Comparison of ENCODE assay signal across 8 mouse cellular contexts in the genomic region with DNA sequence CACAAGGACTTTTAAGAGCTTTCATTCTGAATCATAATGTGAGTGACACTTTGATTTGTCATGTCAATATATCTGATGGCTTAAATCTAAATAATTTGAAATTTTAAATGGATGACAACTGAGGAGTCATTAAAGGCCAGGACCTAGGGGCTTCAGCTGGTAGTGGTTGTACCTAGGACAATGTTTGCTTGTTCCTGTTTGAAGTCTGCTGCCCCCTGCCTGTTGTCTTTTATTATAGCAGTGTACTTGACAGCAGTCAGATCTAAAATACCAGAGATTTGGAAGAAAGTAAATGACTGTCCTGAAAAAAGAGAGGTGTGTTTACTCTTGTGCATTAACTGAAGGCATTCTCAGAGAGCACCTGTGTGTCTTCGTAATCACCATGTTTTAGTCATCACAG.
DNase-seq lines count a peak whose midpoint lies in the region; ATAC-seq lines count a peak whose summit lies in the region.

No protein-coding gene starts in this region.

- no peak overlapping the region for H3K4me2 ChIP-seq in forebrain, embryonic 14.5 days (ENCODE audit: low read length)
- no peak overlapping the region for H3K4me2 ChIP-seq in forebrain, embryonic 15.5 days (replicated peaks)
- no peak overlapping the region for H3K4me2 ChIP-seq in midbrain, embryonic 16.5 days (ENCODE audit: low read length)

- H3K4me1 ChIP-seq in forebrain, embryonic 14.5 days (ENCODE audit: control insufficient read depth, insufficient read depth, low read length), result no peaks in the 10 kb centered on the region
- H3K4me1 ChIP-seq in forebrain, embryonic 15.5 days, result no peaks in the 10 kb centered on the region
- peaks cover 10% of the 10 kb centered on the region for H3K4me1 ChIP-seq in midbrain, embryonic 10.5 days
- H3K4me1 ChIP-seq in midbrain, embryonic 16.5 days (ENCODE audit: control insufficient read depth, insufficient read depth, low read length), result no peaks in the 10 kb centered on the region

- H3K27me3 ChIP-seq in forebrain, embryonic 14.5 days (replicated peaks; ENCODE audit: control insufficient read depth, insufficient read depth, low read length), result no peaks in the 10 kb centered on the region
- no peaks in the 10 kb centered on the region for H3K27me3 ChIP-seq in forebrain, embryonic 15.5 days
- H3K27me3 ChIP-seq in midbrain, embryonic 10.5 days (ENCODE audit: low read depth, poor library complexity, severe bottlenecking), result no peaks in the 10 kb centered on the region
- no peaks in the 10 kb centered on the region for H3K27me3 ChIP-seq in midbrain, embryonic 16.5 days (ENCODE audit: control insufficient read depth, insufficient read depth, low read depth, low read length)

- no peak overlapping the region for H3K27ac ChIP-seq in forebrain, embryonic 14.5 days (ENCODE audit: low read depth, low read length)
- no peak overlapping the region for H3K27ac ChIP-seq in forebrain, embryonic 15.5 days (replicated peaks)
- H3K27ac ChIP-seq in midbrain, embryonic 10.5 days (replicated peaks), result no peak overlapping the region
- no peak overlapping the region for H3K27ac ChIP-seq in midbrain, embryonic 16.5 days (ENCODE audit: low read length)

- H3K9ac ChIP-seq in forebrain, embryonic 14.5 days (ENCODE audit: low read length), result no peak overlapping the region
- no peak overlapping the region for H3K9ac ChIP-seq in forebrain, embryonic 15.5 days (replicated peaks)
- no peak overlapping the region for H3K9ac ChIP-seq in midbrain, embryonic 16.5 days (ENCODE audit: low read depth, low read length)

- ATAC-seq in forebrain, embryonic 14.5 days, result no peak
- ATAC-seq in forebrain, embryonic 15.5 days (replicated peaks), result no peak
- ATAC-seq in midbrain, embryonic 16.5 days, result no peak

- WGBS in forebrain, embryonic 14.5 days, result 92% methylated on average over 1 of the region's 1 CpGs
- WGBS in forebrain, embryonic 15.5 days, result 94% methylated on average over 1 of the region's 1 CpGs
- WGBS in midbrain, embryonic 10.5 days, result 85% methylated on average over 1 of the region's 1 CpGs
- WGBS in midbrain, embryonic 16.5 days, result 89% methylated on average over 1 of the region's 1 CpGs

- H3K9me3 ChIP-seq in forebrain, embryonic 14.5 days (replicated peaks; ENCODE audit: control insufficient read depth, low read length), result no peaks in the 10 kb centered on the region
- no peaks in the 10 kb centered on the region for H3K9me3 ChIP-seq in forebrain, embryonic 15.5 days
- H3K9me3 ChIP-seq in midbrain, embryonic 10.5 days (replicated peaks), result 0 out of 2 replicates have a peak, but pooled peaks cover 3% of the 10 kb centered on the region
- H3K9me3 ChIP-seq in midbrain, embryonic 16.5 days (replicated peaks; ENCODE audit: control insufficient read depth, low read length, poor library complexity, severe bottlenecking), result no peaks in the 10 kb centered on the region

- DNase-seq in forebrain, embryonic 14.5 days (ENCODE audit: low spot score), result peak; percentile 52
- peak; percentile 26 for DNase-seq in midbrain, embryonic 10.5 days (ENCODE audit: low spot score)
- peak; percentile 11 for DNase-seq in embryo, embryonic 11.5 days (ENCODE audit: low read depth, low spot score)
- DNase-seq in layer of hippocampus, postnatal 36 days, result peak; percentile 3 to 5
- DNase-seq in ovary, postnatal 10 days (ENCODE audit: low spot score), result no peak
- no peak for DNase-seq in urinary bladder, postnatal 36 days (ENCODE audit: low spot score in 2 of 2)

- no peak overlapping the region for H3K4me3 ChIP-seq in forebrain, embryonic 14.5 days (ENCODE audit: low read depth, low read length)
- no peak overlapping the region for H3K4me3 ChIP-seq in forebrain, embryonic 15.5 days
- H3K4me3 ChIP-seq in midbrain, embryonic 10.5 days, result no peak overlapping the region
- no peak overlapping the region for H3K4me3 ChIP-seq in midbrain, embryonic 16.5 days (ENCODE audit: low read depth, low read length)

- H3K36me3 ChIP-seq in forebrain, embryonic 14.5 days (ENCODE audit: control insufficient read depth, insufficient read depth, low read length), result no peaks in the 10 kb centered on the region
- no peaks in the 10 kb centered on the region for H3K36me3 ChIP-seq in forebrain, embryonic 15.5 days
- no peaks in the 10 kb centered on the region for H3K36me3 ChIP-seq in midbrain, embryonic 10.5 days
- no peaks in the 10 kb centered on the region for H3K36me3 ChIP-seq in midbrain, embryonic 16.5 days (ENCODE audit: control insufficient read depth, insufficient read depth, low read length)

Comparison
In these comparisons a context has a peak if more than half of its experiments do, and no peak if none do; other contexts are left out.
1. DNase-seq: peak in forebrain, embryonic 14.5 days (single experiment), midbrain, embryonic 10.5 days (single experiment), embryo, embryonic 11.5 days (single experiment) and layer of hippocampus, postnatal 36 days (2 of 2); none in ovary, postnatal 10 days (single experiment) and urinary bladder, postnatal 36 days (0 of 2).